Mouse (Mus musculus) midbrain, postnatal 0 days (tissue): Measurements from ENCODE around the gene Dennd1c. TPM values are rescaled to one million over a fixed set of nuclear protein-coding genes. Genes with fewer than 3 reads are reported as not detected.
"Not testable (repeated sequence)": the region's sequence is repeated elsewhere in the genome, so short reads cannot be mapped to it uniquely, and the experiment has no call there.

Source experiments
- ATAC-seq: fragments of 200-750 bp; cut with Nextera tagmentation; 2 replicates; pipeline ENCODE4 v1.8.0; 2017; ENCODE audit warnings: moderate number of reproducible peaks, mild to moderate bottlenecking, moderate TSS enrichment, moderate library complexity; ENCODE audit not compliant: low FRiP score
- DNase-seq: peaks from one replicate; pipeline ENCODE4 v3.0.0-alpha.2; 2015; ENCODE audit warnings: low spot score
- H3K27ac ChIP-seq: fragments of 300-500 bp; sonication (generic); 2 replicates; pipeline ENCODE4 v1.5.1; 2014; ENCODE audit warnings: low read depth, mild to moderate bottlenecking, low read length, mixed read lengths
- H3K27me3 ChIP-seq: fragments of 300-500 bp; sonication (generic); 2 replicates; pipeline ENCODE4 v1.6.1; 2014; ENCODE audit warnings: low read length, control low read depth, mixed read lengths; ENCODE audit not compliant: insufficient read depth
- H3K36me3 ChIP-seq: fragments of 300-500 bp; sonication (generic); 2 replicates; pipeline ENCODE4 v1.6.1; 2014; ENCODE audit warnings: low read length, control low read depth, mixed read lengths; ENCODE audit not compliant: insufficient read depth
- H3K4me1 ChIP-seq: fragments of 300-500 bp; sonication (generic); 2 replicates; pipeline ENCODE4 v1.6.1; 2014; ENCODE audit warnings: mild to moderate bottlenecking, control low read depth, antibody characterized with exemption, low read length, mixed read lengths; ENCODE audit not compliant: insufficient read depth
- H3K4me2 ChIP-seq: fragments of 300-500 bp; sonication (generic); 2 replicates; pipeline ENCODE4 v1.6.1; 2014; ENCODE audit warnings: low read depth, mild to moderate bottlenecking, low read length, mixed read lengths; ENCODE audit not compliant: poor library complexity, severe bottlenecking
- H3K4me3 ChIP-seq: fragments of 300-500 bp; sonication (generic); 2 replicates; pipeline ENCODE4 v1.5.1; 2014; ENCODE audit warnings: low read depth, mild to moderate bottlenecking, low read length, moderate library complexity
- H3K9ac ChIP-seq: fragments of 300-500 bp; sonication (generic); replicated peaks from 2 replicates; pipeline ENCODE4 v1.6.1; 2014; ENCODE audit warnings: mild to moderate bottlenecking, low read length, moderate library complexity, mixed read lengths; ENCODE audit not compliant: poor library complexity, severe bottlenecking
- H3K9me3 ChIP-seq: fragments of 300-500 bp; sonication (generic); 2 replicates; pipeline ENCODE4 v1.6.1; 2016; ENCODE audit warnings: low read length, control low read depth
- CTCF ChIP-seq: IDR thresholded peaks from 2 replicates; pipeline ENCODE4 v1.5.1; 2016; ENCODE audit warnings: antibody characterized with exemption, mild to moderate bottlenecking
- WGBS: fragments of 180-500 bp; shearing (Covaris S2); extraction: QIAGEN DNeasy Blood & Tissue Kit; methylation state at CpG from one replicate; pipeline ENCODE4 v1.1.7; 2014; 5-methylcytosine and 5-hydroxymethylcytosine counted together
- polyA plus RNA-seq: library from polyadenylated mRNA; unstranded; fragments of >200 nt; fragmentation: Nextera tagmentation; extraction: Ambion mirVana; gene quantifications from 2 replicates; pipeline ENCODE4 v1.2.1, GENCODE M21; 2015
- total RNA-seq: library from RNA; depleted of rRNA; stranded (reverse); fragments of >200 nt; gene quantifications from 2 replicates; pipeline ENCODE4 v1.2.3, GENCODE M21; 2014

Dennd1c gene
- total and polyA plus RNA-seq, 2 experiments from 2014 or later, result 0.27 to 1.9 TPM

GRCm38 (mm10) chr17:57056246-57056645 is 22.1 kb downstream of the Dennd1c start:
- no peak overlapping the region for H3K9ac ChIP-seq
- H3K4me1 ChIP-seq, result peaks cover 4% of the 10 kb centered on the region; the same call in 1 of the 2 replicates
- H3K27ac ChIP-seq, result no peak overlapping the region
- ATAC-seq (no peak), DNase-seq (no peak)
- H3K4me3 ChIP-seq, result no peak overlapping the region
- H3K27me3 ChIP-seq, result no peaks in the 10 kb centered on the region; the same call in 1 of the 2 replicates
- no peak for TF ChIP-seq CTCF
- WGBS, result 89% methylated on average over 3 of the region's 3 CpGs
- no peaks in the 10 kb centered on the region for H3K9me3 ChIP-seq
- no peak overlapping the region for H3K4me2 ChIP-seq
- H3K36me3 ChIP-seq, result peaks cover 34% of the 10 kb centered on the region

DNA sequence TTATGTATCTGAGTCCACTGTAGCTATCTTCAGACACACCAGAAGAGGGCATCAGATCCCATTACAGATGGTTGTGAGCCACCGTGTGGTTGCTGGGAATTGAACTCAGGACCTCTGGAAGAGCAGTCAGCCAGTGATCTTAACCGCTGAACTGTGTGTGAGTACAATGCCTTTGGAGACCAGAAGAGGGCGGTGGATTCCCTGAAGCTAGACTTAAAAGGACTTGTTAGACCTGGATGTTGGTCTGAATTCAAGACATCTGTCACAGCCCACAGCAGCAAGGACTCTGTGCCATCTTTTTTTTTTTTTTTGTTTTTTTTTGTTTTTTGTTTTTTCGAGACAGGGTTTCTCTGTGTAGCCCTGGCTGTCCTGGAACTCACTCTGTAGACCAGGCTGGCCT is 26.6 kb downstream of the Dennd1c start:
- WGBS, result 81% methylated on average over 4 of the region's 4 CpGs
- not testable (repeated sequence) for H3K27ac ChIP-seq, DNase-seq, H3K9ac ChIP-seq, H3K4me1 ChIP-seq, ATAC-seq, H3K4me3 ChIP-seq, H3K9me3 ChIP-seq, H3K27me3 ChIP-seq, H3K4me2 ChIP-seq
- peaks cover 43% of the 10 kb centered on the region for H3K36me3 ChIP-seq
- TF ChIP-seq CTCF, result peak; percentile 41

DNA sequence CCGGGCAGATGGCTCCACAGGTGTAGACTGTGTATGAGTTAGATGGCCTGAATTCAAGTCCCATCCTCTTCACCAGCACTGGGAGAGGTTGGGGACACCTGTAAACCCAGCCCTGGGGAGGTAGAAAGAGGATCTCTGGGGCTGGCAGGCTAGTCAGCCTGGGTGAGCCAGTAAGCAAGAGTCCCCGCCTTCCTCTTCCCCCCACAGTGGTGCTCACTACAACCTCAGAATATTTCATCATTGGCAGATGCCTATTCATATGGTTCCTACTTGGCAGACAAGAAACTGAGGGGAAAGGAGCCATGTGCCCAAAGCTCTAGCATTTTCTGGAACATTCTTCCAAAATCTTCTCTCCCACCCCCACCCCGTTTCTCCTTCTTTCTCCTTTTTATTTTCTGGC is 29.5 kb downstream of the Dennd1c start:
- no peak for ATAC-seq
- H3K27me3 ChIP-seq, result no peaks in the 10 kb centered on the region
- no peaks in the 10 kb centered on the region for H3K9me3 ChIP-seq
- 98% methylated on average over 3 of the region's 3 CpGs for WGBS
- no peaks in the 10 kb centered on the region for H3K4me1 ChIP-seq
- peaks cover 45% of the 10 kb centered on the region for H3K36me3 ChIP-seq
- no peak for DNase-seq
- no peak overlapping the region for H3K4me2 ChIP-seq
- H3K27ac ChIP-seq, result no peak overlapping the region
- H3K9ac ChIP-seq, result no peak overlapping the region
- no peak overlapping the region for H3K4me3 ChIP-seq
- TF ChIP-seq CTCF, result no peak

DNA sequence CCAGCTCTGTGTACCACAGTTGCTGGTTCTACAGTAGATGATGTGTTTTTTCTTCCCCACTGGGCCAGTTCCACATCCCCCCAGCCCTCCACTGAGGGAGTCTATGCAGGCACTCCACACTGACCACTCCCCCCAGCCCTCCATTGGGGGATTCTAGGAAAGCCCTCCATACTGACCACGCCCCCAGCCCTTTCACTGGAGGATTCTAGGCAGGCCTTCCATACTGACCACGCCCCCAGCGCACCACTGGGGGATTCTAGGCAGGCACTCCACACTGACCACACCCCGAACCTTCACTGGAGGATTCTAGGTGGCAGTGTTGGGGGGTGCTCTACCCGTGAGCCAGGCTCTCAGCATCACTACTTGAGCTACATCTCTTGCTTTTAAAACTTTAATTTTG is 30.9 kb downstream of the Dennd1c start:
- H3K27me3 ChIP-seq, result no peaks in the 10 kb centered on the region
- H3K9me3 ChIP-seq, result no peaks in the 10 kb centered on the region
- H3K4me2 ChIP-seq, result no peak overlapping the region
- no peaks in the 10 kb centered on the region for H3K4me1 ChIP-seq
- H3K9ac ChIP-seq, result no peak overlapping the region
- H3K4me3 ChIP-seq, result no peak overlapping the region
- H3K27ac ChIP-seq, result no peak overlapping the region
- 39% methylated on average over 5 of the region's 5 CpGs for WGBS
- peaks cover 32% of the 10 kb centered on the region for H3K36me3 ChIP-seq
- no peak for TF ChIP-seq CTCF
- DNase-seq (peak; percentile 23), ATAC-seq (no peak)

DNA sequence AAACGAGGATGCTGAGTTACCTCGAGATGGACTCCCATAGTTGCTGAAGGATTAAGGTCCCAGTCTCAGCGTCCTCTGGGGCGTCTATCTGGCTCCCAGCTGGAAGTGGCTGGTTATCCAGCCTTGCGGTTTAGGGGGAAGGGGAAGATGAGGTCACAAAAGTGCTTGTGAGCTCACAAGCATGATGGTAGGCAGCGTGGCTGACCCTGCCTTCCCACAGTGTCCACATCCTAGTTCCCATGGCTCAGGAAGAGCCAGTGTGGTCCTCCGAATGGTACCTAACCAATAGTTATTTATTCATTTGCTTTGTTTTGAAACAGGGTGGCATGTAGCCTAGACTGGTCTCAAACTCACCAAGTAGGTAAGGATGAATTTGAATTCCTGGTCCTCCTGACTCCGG is 36.8 kb downstream of the Dennd1c start, which contains the start of gene Slc25a41:
Gene Slc25a41, minus strand, starts transcription at position 101 of the 400 bp plus-strand sequence.
- DNase-seq (no peak), ATAC-seq (no peak)
- peaks cover 18% of the 10 kb centered on the region for H3K36me3 ChIP-seq
- 0 out of 2 replicates have a peak, but pooled peaks cover 3% of the 10 kb centered on the region for H3K27me3 ChIP-seq
- H3K27ac ChIP-seq, result no peak within 1 kb of the TSS
- WGBS, result 72% methylated on average over 8 of the region's 8 CpGs
- H3K4me2 ChIP-seq, result no peak within 1 kb of the TSS
- no peaks in the 10 kb centered on the region for H3K9me3 ChIP-seq
- no peak within 1 kb of the TSS for H3K9ac ChIP-seq
- no peak for TF ChIP-seq CTCF
- no peaks in the 10 kb centered on the region for H3K4me1 ChIP-seq
- H3K4me3 ChIP-seq, result no peak within 1 kb of the TSS

DNA sequence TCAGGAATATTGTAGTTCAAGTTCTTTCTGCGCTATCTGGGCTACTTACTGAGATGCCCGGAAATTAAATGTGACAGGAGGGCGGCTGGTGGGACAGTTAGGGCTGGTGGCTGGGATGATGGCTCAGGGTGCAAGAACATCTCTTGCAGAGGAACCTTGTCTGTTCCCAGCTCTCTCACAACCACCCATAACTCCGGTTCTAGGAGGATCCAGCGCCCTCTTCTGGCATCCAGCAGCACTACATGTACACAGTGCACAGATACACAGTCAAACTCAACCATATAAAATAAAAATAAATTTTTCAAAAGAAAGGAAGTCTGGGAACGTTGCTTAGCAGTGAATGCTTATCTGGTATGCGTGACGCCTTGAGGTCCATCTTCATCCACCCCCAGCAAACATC is 39.3 kb downstream of the Dennd1c start:
- no peak for ATAC-seq

More for the DNA sequence above, 39.3 kb downstream of the Dennd1c start:
- 40% methylated on average over 8 of the region's 8 CpGs for WGBS
- TF ChIP-seq CTCF, result peak; percentile 38
- Histone ChIP-seq H3K36me3 (no peaks in the 10 kb centered on the region), H3K27ac (no peak overlapping the region), H3K4me1 (no peaks in the 10 kb centered on the region), H3K27me3 (0 out of 2 replicates have a peak, but pooled peaks cover 3% of the 10 kb centered on the region), H3K4me2 (no peak overlapping the region), H3K9me3 (no peaks in the 10 kb centered on the region), H3K4me3 (no peak overlapping the region), H3K9ac (no peak overlapping the region)
- no peak for DNase-seq
